Mouse (Mus musculus) T-cell, adult 66 days (primary cell): Measurements from ENCODE around the gene Mettl11b. TPM values are rescaled to one million over a fixed set of nuclear protein-coding genes. Genes with fewer than 3 reads are reported as not detected.

Experiments
- total RNA-seq, 2 experiments: library from RNA; stranded (reverse); gene quantifications; 3 replicates in 1 of 2; 4 replicates in 1 of 2; pipeline ENCODE4 v1.2.4; 2023

The Mettl11b gene
- total RNA-seq: not detected

DNA sequence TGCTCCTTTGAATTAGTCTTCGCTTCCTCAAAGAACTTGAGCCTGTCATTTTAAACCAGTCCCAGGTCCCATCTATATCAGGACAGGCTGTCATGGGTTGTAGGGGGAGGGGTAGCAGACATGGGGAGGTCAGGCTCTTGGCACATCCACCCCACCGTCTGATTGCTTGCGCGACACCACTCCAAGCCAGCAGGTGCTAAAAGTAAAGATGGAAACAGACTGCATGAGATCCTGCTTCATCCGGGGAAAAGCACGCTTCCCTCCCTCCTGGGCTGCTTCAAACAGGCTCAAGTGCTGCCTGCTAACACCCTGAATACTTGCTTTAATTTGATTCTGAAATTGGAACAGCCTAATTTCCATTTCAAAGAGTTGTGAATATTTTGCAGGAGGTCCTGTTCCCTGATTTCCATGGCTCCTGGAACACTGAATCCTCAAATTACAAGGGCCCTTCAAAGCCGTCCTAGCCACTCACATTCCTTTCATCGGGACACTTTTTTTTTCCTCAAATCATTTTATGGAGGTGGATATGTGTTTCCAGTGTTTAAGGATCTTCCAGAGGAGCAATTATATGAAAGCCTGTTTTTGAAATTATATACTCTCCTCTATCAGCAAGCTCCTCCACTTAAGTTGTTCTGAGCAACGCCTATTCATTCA lies at the start of gene Mettl11b:
Gene Mettl11b, minus strand, starts transcription at position 127 of the 654 bp plus-strand sequence.

Other genes with a start within 250 kb of the Mettl11b start
- gene Kifap3, start 54.4 kb upstream of the Mettl11b start, total RNA-seq: 1 to 10 TPM; 3.8 to 4.6 TPM
- 10 to 100 TPM; 38.1 to 44.6 TPM for gene Scyl3, start 203.9 kb upstream of the Mettl11b start, total RNA-seq